Mouse (Mus musculus) lung, postnatal 0 days (tissue): ENCODE results near the gene Actl6a. TPM values are rescaled to one million over a fixed set of nuclear protein-coding genes. Genes with fewer than 3 reads are reported as not detected.
A peak's percentile ranks its signal among the peaks of the same experiment; 100 is the strongest.
"Not testable (repeated sequence)": the region's sequence is repeated elsewhere in the genome, so short reads cannot be mapped to it uniquely, and the experiment has no call there.

Source experiments
- ATAC-seq: fragments of 200-750 bp; cut with Nextera tagmentation; 2 replicates; pipeline ENCODE4 v1.8.0; 2017; ENCODE audit warnings: moderate library complexity
- DNase-seq: peaks from one replicate; pipeline ENCODE4 v3.0.0-alpha.2; 2016; ENCODE audit warnings: low spot score
- H3K27ac ChIP-seq: fragments of 300-500 bp; sonication (generic); 2 replicates; pipeline ENCODE4 v1.5.1; 2014; ENCODE audit warnings: antibody characterized with exemption, mild to moderate bottlenecking, low read length, mixed read lengths
- H3K27me3 ChIP-seq: fragments of 300-500 bp; sonication (generic); replicated peaks from 2 replicates; pipeline ENCODE4 v1.6.1; 2014; ENCODE audit warnings: low read length, mixed read lengths; ENCODE audit not compliant: insufficient read depth
- H3K36me3 ChIP-seq: fragments of 300-500 bp; sonication (generic); 2 replicates; pipeline ENCODE4 v1.6.1; 2014; ENCODE audit warnings: low read length, mixed read lengths; ENCODE audit not compliant: insufficient read depth
- H3K4me1 ChIP-seq: fragments of 300-500 bp; sonication (generic); 2 replicates; pipeline ENCODE4 v1.6.1; 2014; ENCODE audit warnings: antibody characterized with exemption, low read depth, low read length, mixed read lengths; ENCODE audit not compliant: insufficient read depth
- H3K4me2 ChIP-seq: fragments of 300-500 bp; sonication (generic); replicated peaks from 2 replicates; pipeline ENCODE4 v1.6.1; 2014; ENCODE audit warnings: low read depth, mild to moderate bottlenecking, low read length, moderate library complexity, mixed read lengths
- H3K4me3 ChIP-seq: fragments of 300-500 bp; sonication (generic); 2 replicates; pipeline ENCODE4 v1.5.1; 2014; ENCODE audit warnings: low read depth, low read length
- H3K9ac ChIP-seq: fragments of 300-500 bp; sonication (generic); replicated peaks from 2 replicates; pipeline ENCODE4 v1.6.1; 2014; ENCODE audit warnings: low read depth, mild to moderate bottlenecking
- H3K9me3 ChIP-seq: fragments of 300-500 bp; sonication (generic); 2 replicates; pipeline ENCODE4 v1.6.1; 2016; ENCODE audit warnings: low read length, mixed read lengths
- CTCF ChIP-seq: IDR thresholded peaks from 2 replicates; pipeline ENCODE4 v1.5.1; 2016; ENCODE audit warnings: antibody characterized with exemption, mild to moderate bottlenecking
- EP300 ChIP-seq: IDR thresholded peaks from 2 replicates; pipeline ENCODE4 v1.6.1; 2016; ENCODE audit warnings: antibody characterized with exemption, mild to moderate bottlenecking, control low read depth
- WGBS: fragments of 180-500 bp; shearing (Covaris S2); extraction: QIAGEN DNeasy Blood & Tissue Kit; methylation state at CpG from one replicate; pipeline ENCODE4 v1.1.7; 2014; 5-methylcytosine and 5-hydroxymethylcytosine counted together
- polyA plus RNA-seq: library from polyadenylated mRNA; unstranded; fragments of >200 nt; fragmentation: Nextera tagmentation; extraction: Ambion mirVana; gene quantifications from 2 replicates; pipeline ENCODE4 v1.2.1, GENCODE M21; 2015

The Actl6a gene
- polyA plus RNA-seq: 78.3 and 79.5 TPM in 2 replicates

DNA sequence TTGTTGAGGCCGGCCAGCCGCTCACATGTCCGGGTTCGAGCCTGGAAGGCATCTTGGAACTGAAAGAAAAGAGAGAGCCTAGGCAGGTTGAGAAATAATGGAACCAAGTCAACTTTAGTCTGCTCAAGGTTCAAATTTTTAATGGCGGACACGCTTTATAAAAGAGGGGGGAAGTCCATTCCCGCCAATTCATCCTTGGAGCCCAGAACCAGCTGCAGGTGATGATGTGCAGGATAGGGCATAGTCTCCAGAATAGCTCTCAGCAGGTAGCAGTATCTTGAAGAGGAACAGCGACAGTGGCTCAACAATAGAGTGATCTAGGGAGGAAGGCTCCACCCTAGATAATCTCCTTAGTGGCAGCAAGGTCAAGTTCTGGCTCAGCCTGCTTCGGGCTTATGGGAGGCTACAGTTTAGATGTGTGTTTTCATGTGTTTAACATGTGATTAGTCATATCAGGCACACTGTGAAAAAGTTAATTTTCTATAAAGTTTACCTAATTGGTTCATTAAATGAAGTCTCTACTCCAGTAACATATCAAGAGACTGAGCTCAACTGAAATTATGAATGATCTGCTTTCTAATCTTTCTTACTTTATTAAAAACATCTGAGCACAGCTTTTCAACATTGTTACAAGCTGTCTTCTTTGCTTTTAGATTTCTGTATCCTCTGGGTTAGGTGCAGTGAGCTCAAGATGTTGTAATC lies at the start of gene Actl6a:
Gene Actl6a, plus strand, starts transcription at position 652 of the 702 bp plus-strand sequence.
- H3K9ac ChIP-seq, ATAC-seq: not testable (repeated sequence)

GRCm38 (mm10) chr3:32656398-32656994 lies 49.6 kb upstream of the Actl6a start:
- ATAC-seq: no peak
- H3K36me3 ChIP-seq: no peaks in the 10 kb centered on the region
- H3K27me3 ChIP-seq: no peaks in the 10 kb centered on the region
- 62% methylated on average over 10 of the region's 10 CpGs for WGBS
- H3K4me3 ChIP-seq: no peak overlapping the region
- no peak overlapping the region for H3K27ac ChIP-seq
- H3K4me2 ChIP-seq: no peak overlapping the region
- no peak for TF ChIP-seq EP300
- TF ChIP-seq CTCF: no peak
- no peak overlapping the region for H3K9ac ChIP-seq
- peaks cover 5% of the 10 kb centered on the region; the same call in 1 of the 2 replicates for H3K4me1 ChIP-seq
- DNase-seq: no peak
- no peaks in the 10 kb centered on the region for H3K9me3 ChIP-seq

More for the DNA sequence above, at the start of gene Actl6a:
- H3K4me1 ChIP-seq, DNase-seq, H3K4me3 ChIP-seq, H3K27me3 ChIP-seq, H3K36me3 ChIP-seq, H3K9me3 ChIP-seq, H3K27ac ChIP-seq, H3K4me2 ChIP-seq: not testable (repeated sequence)
- WGBS: 77% methylated on average over 9 of the region's 9 CpGs

- Histone ChIP-seq H3K9me3 (no peaks in the 10 kb centered on the region), H3K27me3 (no peaks in the 10 kb centered on the region), H3K4me3 (no peak overlapping the region), H3K9ac (no peak overlapping the region), H3K27ac (no peak overlapping the region), H3K36me3 (no peaks in the 10 kb centered on the region), H3K4me1 (peaks cover 5% of the 10 kb centered on the region; the same call in 1 of the 2 replicates), H3K4me2 (peak overlapping the region; percentile 33)
- no peak for DNase-seq
- TF ChIP-seq CTCF: no peak
- TF ChIP-seq EP300: no peak
- ATAC-seq: no peak
- WGBS: 45% methylated on average over 7 of the region's 7 CpGs
These were observed 47.7 kb upstream of the Actl6a start for GRCm38 (mm10) chr3:32658401-32658800.

DNA sequence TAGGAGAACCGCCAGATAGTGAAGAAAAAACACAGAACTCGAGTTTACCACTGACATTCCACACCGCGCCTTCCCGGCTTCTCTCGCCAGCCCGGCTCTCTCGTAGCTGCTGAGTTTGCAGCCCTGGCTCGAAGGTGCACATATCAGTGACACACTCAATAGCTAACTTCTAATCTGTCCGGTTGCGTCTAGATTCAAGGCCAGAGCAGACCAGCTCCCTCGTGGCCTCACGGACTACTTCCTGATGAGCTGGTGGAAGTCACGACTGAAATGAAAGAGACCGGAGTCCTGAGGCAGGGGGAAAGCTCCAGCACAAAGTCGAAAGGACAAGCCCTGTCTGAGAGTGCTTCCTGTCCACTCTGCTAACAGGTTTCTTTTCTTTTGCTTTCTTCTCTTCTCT lies 47.3 kb upstream of the Actl6a start:
- Histone ChIP-seq H3K27me3 (no peaks in the 10 kb centered on the region), H3K9ac (no peak overlapping the region), H3K9me3 (no peaks in the 10 kb centered on the region), H3K4me3 (no peak overlapping the region; the same call in 1 of the 2 replicates), H3K27ac (no peak overlapping the region), H3K36me3 (no peaks in the 10 kb centered on the region), H3K4me1 (peaks cover 5% of the 10 kb centered on the region; the same call in 1 of the 2 replicates), H3K4me2 (peak overlapping the region; percentile 33)
- no peak for ATAC-seq
- TF ChIP-seq CTCF: no peak
- no peak for TF ChIP-seq EP300
- peak; percentile 16 for DNase-seq
- WGBS: 25% methylated on average over 16 of the region's 16 CpGs

DNA sequence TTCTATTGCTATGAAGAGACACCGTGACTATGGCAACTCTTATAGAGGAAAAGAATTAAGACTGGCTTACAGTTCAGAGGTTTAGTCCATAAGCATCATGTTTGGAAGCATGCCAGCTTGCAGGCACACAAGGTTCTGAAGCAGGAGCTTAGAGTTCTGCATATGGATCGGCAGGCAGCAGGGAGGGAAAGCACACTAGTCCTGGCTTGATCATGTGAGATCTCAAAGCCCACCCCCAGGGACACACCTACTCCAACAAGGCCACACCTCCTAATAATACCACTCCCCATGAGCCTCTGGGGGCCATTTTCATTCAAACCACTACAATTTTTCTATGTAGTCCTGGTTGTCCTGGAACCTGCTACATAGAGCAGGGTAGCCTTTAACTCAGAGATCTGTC lies 46.6 kb upstream of the Actl6a start:
- DNase-seq (no peak), ATAC-seq (no peak)
- no peak for TF ChIP-seq CTCF
- TF ChIP-seq EP300: no peak
- Histone ChIP-seq H3K36me3 (no peaks in the 10 kb centered on the region), H3K4me2 (no peak overlapping the region), H3K27me3 (no peaks in the 10 kb centered on the region), H3K27ac (0 out of 2 replicates have a peak overlapping the region, but pooled peaks have one; percentile 82), H3K4me1 (peaks cover 5% of the 10 kb centered on the region; the same call in 1 of the 2 replicates), H3K4me3 (no peak overlapping the region), H3K9ac (no peak overlapping the region), H3K9me3 (no peaks in the 10 kb centered on the region)
- 67% methylated on average over 2 of the region's 2 CpGs for WGBS

DNA sequence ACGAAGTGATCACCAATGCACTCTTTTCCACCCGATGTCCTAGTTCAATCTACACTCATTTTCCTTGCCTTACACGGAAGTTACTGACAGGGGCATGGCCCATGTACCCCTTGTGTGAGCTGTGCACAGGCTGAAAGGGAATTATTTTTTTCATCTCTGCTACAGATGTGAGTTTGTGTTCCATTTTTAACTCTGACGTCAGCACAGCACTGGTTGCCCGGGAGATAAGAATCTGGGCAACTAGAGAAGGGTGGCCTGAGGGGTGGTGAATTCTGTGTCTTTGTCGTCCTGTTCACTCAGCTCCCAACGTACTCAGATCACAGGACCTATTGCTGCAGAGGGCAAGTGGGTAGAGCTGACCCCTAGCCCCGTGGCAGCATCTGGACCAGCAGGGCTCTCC lies 45.8 kb upstream of the Actl6a start:
- Histone ChIP-seq H3K27me3 (no peaks in the 10 kb centered on the region), H3K4me1 (peaks cover 5% of the 10 kb centered on the region; the same call in 1 of the 2 replicates), H3K36me3 (no peaks in the 10 kb centered on the region), H3K9ac (no peak overlapping the region), H3K27ac (peak overlapping the region; percentile 82), H3K4me3 (no peak overlapping the region), H3K4me2 (no peak overlapping the region; the same call in 1 of the 2 replicates), H3K9me3 (no peaks in the 10 kb centered on the region)
- WGBS: 50% methylated on average over 8 of the region's 8 CpGs
- peak; percentile 33 for DNase-seq
- no peak; the same call in 1 of the 2 replicates for ATAC-seq
- TF ChIP-seq CTCF (no peak), EP300 (no peak)
